Mouse (Mus musculus) embryonic facial prominence, embryonic 14.5 days (tissue): Measurements from ENCODE around the gene Cchcr1. TPM values are rescaled to one million over a fixed set of nuclear protein-coding genes. Genes with fewer than 3 reads are reported as not detected.

Experiments used
- ATAC-seq: fragments of 200-750 bp; cut with Nextera tagmentation; 2 replicates; pipeline ENCODE4 v1.8.0; 2017; ENCODE audit warnings: low read depth, moderate number of reproducible peaks, moderate TSS enrichment
- DNase-seq: peaks from one replicate; pipeline ENCODE4 v3.0.0-alpha.2; 2015; ENCODE audit warnings: low spot score
- H3K27ac ChIP-seq: fragments of 300-500 bp; sonication (generic); replicated peaks from 2 replicates; pipeline ENCODE4 v1.5.1; 2014; ENCODE audit warnings: low read depth, mild to moderate bottlenecking, low read length, moderate library complexity
- H3K27me3 ChIP-seq: fragments of 300-500 bp; sonication (generic); replicated peaks from 2 replicates; pipeline ENCODE4 v1.6.1; 2014; ENCODE audit warnings: low read length; ENCODE audit not compliant: control insufficient read depth, insufficient read depth
- H3K36me3 ChIP-seq: fragments of 300-500 bp; sonication (generic); 2 replicates; pipeline ENCODE4 v1.6.1; 2014; ENCODE audit warnings: low read length, mixed read lengths; ENCODE audit not compliant: control insufficient read depth, insufficient read depth
- H3K4me1 ChIP-seq: fragments of 300-500 bp; sonication (generic); 2 replicates; pipeline ENCODE4 v1.6.1; 2014; ENCODE audit warnings: antibody characterized with exemption, low read length; ENCODE audit not compliant: control insufficient read depth, insufficient read depth
- H3K4me2 ChIP-seq: fragments of 300-500 bp; sonication (generic); 2 replicates; pipeline ENCODE4 v1.6.1; 2014; ENCODE audit warnings: low read depth, mild to moderate bottlenecking, low read length, moderate library complexity, mixed read lengths
- H3K4me3 ChIP-seq: fragments of 300-500 bp; sonication (generic); 2 replicates; pipeline ENCODE4 v1.5.1; 2014; ENCODE audit warnings: low read depth, mild to moderate bottlenecking, low read length
- H3K9ac ChIP-seq: fragments of 300-500 bp; sonication (generic); 2 replicates; pipeline ENCODE4 v1.6.1; 2014; ENCODE audit warnings: low read depth, mild to moderate bottlenecking, low read length, moderate library complexity, mixed read lengths
- H3K9me3 ChIP-seq: fragments of 300-500 bp; sonication (generic); 2 replicates; pipeline ENCODE4 v1.6.1; 2016; ENCODE audit warnings: low read length; ENCODE audit not compliant: control insufficient read depth
- WGBS: fragments of 180-500 bp; shearing (Covaris S2); extraction: QIAGEN DNeasy Blood & Tissue Kit; methylation state at CpG from one replicate; pipeline ENCODE4 v1.1.7; 2014; 5-methylcytosine and 5-hydroxymethylcytosine counted together
- polyA plus RNA-seq: library from polyadenylated mRNA; unstranded; fragments of >200 nt; fragmentation: Nextera tagmentation; extraction: Ambion mirVana; gene quantifications from 2 replicates; pipeline ENCODE4 v1.2.1, GENCODE M21; 2014

Cchcr1 gene
- polyA plus RNA-seq, 1 experiment from 2014 or later: 10.5 TPM

GRCm38 (mm10) chr17:35544001-35544400 is 27.1 kb downstream of the Cchcr1 start:
- Histone ChIP-seq H3K27me3 (no peaks in the 10 kb centered on the region), H3K27ac (no peak overlapping the region), H3K9me3 (no peaks in the 10 kb centered on the region), H3K36me3 (no peaks in the 10 kb centered on the region), H3K9ac (no peak overlapping the region), H3K4me1 (peaks cover 5% of the 10 kb centered on the region; the same call in 1 of the 2 replicates), H3K4me2 (no peak overlapping the region), H3K4me3 (no peak overlapping the region)
- WGBS: 71% methylated on average over 6 of the region's 6 CpGs
- ATAC-seq (no peak), DNase-seq (no peak)

GRCm38 (mm10) chr17:35544680-35545079 is 27.8 kb downstream of the Cchcr1 start:
- no peaks in the 10 kb centered on the region for H3K9me3 ChIP-seq
- no peak overlapping the region for H3K4me2 ChIP-seq
- no peak for DNase-seq
- no peak for ATAC-seq
- H3K4me3 ChIP-seq: no peak overlapping the region
- H3K4me1 ChIP-seq: peaks cover 10% of the 10 kb centered on the region; the same call in 1 of the 2 replicates
- H3K9ac ChIP-seq: no peak overlapping the region
- WGBS: 30% methylated on average over 6 of the region's 6 CpGs
- no peaks in the 10 kb centered on the region for H3K36me3 ChIP-seq
- no peaks in the 10 kb centered on the region for H3K27me3 ChIP-seq
- H3K27ac ChIP-seq: no peak overlapping the region

GRCm38 (mm10) chr17:35547465-35547864 is 30.6 kb downstream of the Cchcr1 start:
- H3K4me1 ChIP-seq: peaks cover 17% of the 10 kb centered on the region; the same call in 1 of the 2 replicates
- DNase-seq (no peak), ATAC-seq (no peak)
- no peak overlapping the region for H3K27ac ChIP-seq
- no peak overlapping the region for H3K4me3 ChIP-seq
- no peaks in the 10 kb centered on the region for H3K9me3 ChIP-seq
- WGBS: 69% methylated on average over 2 of the region's 2 CpGs
- no peaks in the 10 kb centered on the region for H3K36me3 ChIP-seq
- H3K4me2 ChIP-seq: no peak overlapping the region
- H3K9ac ChIP-seq: no peak overlapping the region
- H3K27me3 ChIP-seq: no peaks in the 10 kb centered on the region

GRCm38 (mm10) chr17:35548636-35549035 is 31.7 kb downstream of the Cchcr1 start:
- Histone ChIP-seq H3K36me3 (no peaks in the 10 kb centered on the region), H3K4me3 (no peak overlapping the region), H3K27ac (peak overlapping the region; percentile 77), H3K27me3 (no peaks in the 10 kb centered on the region), H3K9ac (no peak overlapping the region), H3K4me1 (peaks cover 17% of the 10 kb centered on the region; the same call in 1 of the 2 replicates), H3K4me2 (no peak overlapping the region), H3K9me3 (no peaks in the 10 kb centered on the region)
- WGBS: 25% methylated on average over 5 of the region's 5 CpGs
- ATAC-seq (no peak), DNase-seq (no peak)

GRCm38 (mm10) chr17:35549437-35550142 is 32.7 kb downstream of the Cchcr1 start:
- 28% methylated on average over 13 of the region's 15 CpGs for WGBS
- peak; percentile 78 for DNase-seq
- peak; percentile 74 for ATAC-seq
- no peaks in the 10 kb centered on the region for H3K27me3 ChIP-seq
- no peaks in the 10 kb centered on the region for H3K9me3 ChIP-seq
- H3K27ac ChIP-seq: peak overlapping the region; percentile 77
- peak overlapping the region; percentile 0; the same call in 1 of the 2 replicates for H3K4me2 ChIP-seq
- no peak overlapping the region for H3K9ac ChIP-seq
- H3K36me3 ChIP-seq: no peaks in the 10 kb centered on the region
- H3K4me3 ChIP-seq: no peak overlapping the region
- H3K4me1 ChIP-seq: peaks cover 17% of the 10 kb centered on the region; the same call in 1 of the 2 replicates

- Histone ChIP-seq H3K9me3 (no peaks in the 10 kb centered on the region), H3K4me3 (no peak overlapping the region), H3K9ac (no peak overlapping the region), H3K27ac (peak overlapping the region; percentile 77), H3K4me1 (peaks cover 17% of the 10 kb centered on the region; the same call in 1 of the 2 replicates), H3K36me3 (no peaks in the 10 kb centered on the region), H3K4me2 (peak overlapping the region; percentile 0; the same call in 1 of the 2 replicates), H3K27me3 (no peaks in the 10 kb centered on the region)
- ATAC-seq (no peak), DNase-seq (no peak)
- WGBS: 96% methylated on average over 4 of the region's 4 CpGs
Measured at GRCm38 (mm10) chr17:35550143-35550494, 33.2 kb downstream of the Cchcr1 start.

- no peak overlapping the region for H3K9ac ChIP-seq
- no peak overlapping the region for H3K27ac ChIP-seq
- 38% methylated on average over 8 of the region's 8 CpGs for WGBS
Measured at GRCm38 (mm10) chr17:35550871-35551270, 34.0 kb downstream of the Cchcr1 start.

GRCm38 (mm10) chr17:35551881-35552414 is 35.0 kb downstream of the Cchcr1 start, which contains the start of gene Cdsn:
Gene Cdsn, plus strand, starts transcription at chr17:35552128.
- H3K27me3 ChIP-seq: no peaks in the 10 kb centered on the region
- ATAC-seq: no peak
- no peaks in the 10 kb centered on the region for H3K9me3 ChIP-seq
- WGBS: 77% methylated on average over 9 of the region's 10 CpGs
- no peak within 1 kb of the TSS for H3K4me2 ChIP-seq
- H3K27ac ChIP-seq: no peak within 1 kb of the TSS
- H3K4me3 ChIP-seq: no peak within 1 kb of the TSS
- peaks cover 17% of the 10 kb centered on the region; the same call in 1 of the 2 replicates for H3K4me1 ChIP-seq
- H3K9ac ChIP-seq: no peak within 1 kb of the TSS
- DNase-seq: no peak
- H3K36me3 ChIP-seq: no peaks in the 10 kb centered on the region

More at GRCm38 (mm10) chr17:35550871-35551270, 34.0 kb downstream of the Cchcr1 start:
- no peaks in the 10 kb centered on the region for H3K9me3 ChIP-seq
- no peak for ATAC-seq
- H3K36me3 ChIP-seq: no peaks in the 10 kb centered on the region
- H3K4me3 ChIP-seq: no peak overlapping the region
- peaks cover 17% of the 10 kb centered on the region; the same call in 1 of the 2 replicates for H3K4me1 ChIP-seq
- no peak overlapping the region for H3K4me2 ChIP-seq
- no peaks in the 10 kb centered on the region for H3K27me3 ChIP-seq
- no peak for DNase-seq
